Mouse (Mus musculus) layer of hippocampus, postnatal 14 days (tissue): ENCODE results near the gene Pnp. TPM values are rescaled to one million over a fixed set of nuclear protein-coding genes. Genes with fewer than 3 reads are reported as not detected.
"Not testable (repeated sequence)": the region's sequence is repeated elsewhere in the genome, so short reads cannot be mapped to it uniquely, and the experiment has no call there.

Experiments used
- DNase-seq, 2 experiments: peaks; one replicate each; pipeline ENCODE4 v3.0.0; 2021 to 2022; ENCODE audit warnings: low spot score in 2 of 2, mixed read lengths in 1 of 2
- total RNA-seq, 2 experiments: library from RNA; stranded (reverse); gene quantifications; 2 replicates each; pipeline ENCODE4 v1.2.3; 2021

Pnp gene
- total RNA-seq, 2 experiments from 2014 or later, result 11.8 to 14.8 TPM

- not testable (repeated sequence) for DNase-seq
Measured at GRCm38 (mm10) chr14:50973054-50973453, 42.2 kb downstream of the Pnp start.

- no peak for DNase-seq
Measured at GRCm38 (mm10) chr14:50973700-50974099, 42.8 kb downstream of the Pnp start.

- DNase-seq, result no peak
Measured at GRCm38 (mm10) chr14:50975001-50975400, 44.1 kb downstream of the Pnp start.

- no peak for DNase-seq
Measured at GRCm38 (mm10) chr14:50976674-50977073, 45.8 kb downstream of the Pnp start.

- DNase-seq, result not testable (repeated sequence)
Measured at GRCm38 (mm10) chr14:50978451-50978850, 47.6 kb downstream of the Pnp start.

- no peak for DNase-seq
Measured at GRCm38 (mm10) chr14:50979631-50980030, 48.7 kb downstream of the Pnp start.

GRCm38 (mm10) chr14:50981207-50981606 is 50.3 kb downstream of the Pnp start:
- no peak for DNase-seq

GRCm38 (mm10) chr14:50981837-50982236 is 51.0 kb downstream of the Pnp start:
- DNase-seq, result no peak

GRCm38 (mm10) chr14:50987668-50988067 is 56.8 kb downstream of the Pnp start:
- DNase-seq, result no peak

GRCm38 (mm10) chr14:50991037-50991436 is 60.2 kb downstream of the Pnp start:
- no peak for DNase-seq

GRCm38 (mm10) chr14:50997088-50997487 is 66.2 kb downstream of the Pnp start:
- DNase-seq, result no peak

- DNase-seq, result no peak
Measured at GRCm38 (mm10) chr14:50997999-50998666, 67.3 kb downstream of the Pnp start.

GRCm38 (mm10) chr14:51007152-51007801 is 76.4 kb downstream of the Pnp start, which contains the start of gene Rnase10:
Gene Rnase10 (plus strand): TSS chr14:51007751.
- no peak for DNase-seq

GRCm38 (mm10) chr14:51007914-51008713 is 77.2 kb downstream of the Pnp start:
- DNase-seq, result peak; percentile 34 to 59

GRCm38 (mm10) chr14:51008781-51009180 is 77.9 kb downstream of the Pnp start:
- no peak for DNase-seq

- no peak for DNase-seq
Measured at GRCm38 (mm10) chr14:51009572-51009971, 78.7 kb downstream of the Pnp start.

- DNase-seq, result not testable (repeated sequence)
Measured at GRCm38 (mm10) chr14:51014724-51015123, 83.8 kb downstream of the Pnp start.

Other genes with a start within 250 kb of the Pnp start
- gene Olfr747, start 237.9 kb upstream of the Pnp start, total RNA-seq, result not detected
- gene Olfr748, start 223.7 kb upstream of the Pnp start, total RNA-seq, result not detected
- gene Olfr749, start 186.0 kb upstream of the Pnp start, total RNA-seq, result not detected
- gene Ttc5, start 145.6 kb upstream of the Pnp start, total RNA-seq, result 10 to 100 TPM; 66.0 to 67.9 TPM
- 1 to 10 TPM in 1 of 2 experiments, under 1 TPM in 1; 0.28 to 1.9 TPM for gene Ccnb1ip1, start 123.3 kb upstream of the Pnp start, total RNA-seq
- gene Parp2, start 123.2 kb upstream of the Pnp start, total RNA-seq, result 10 to 100 TPM; 21.6 to 30.1 TPM
- 1 to 10 TPM; 2.7 to 6.1 TPM for gene Tep1, start 60.5 kb upstream of the Pnp start, total RNA-seq
- gene Klhl33, start 33.6 kb upstream of the Pnp start, total RNA-seq, result 1 to 10 TPM; 2.4 to 2.5 TPM
- 10 to 100 TPM; 30.9 to 42.8 TPM for gene Osgep, start 6.2 kb upstream of the Pnp start, total RNA-seq
- gene Apex1, start 6.1 kb upstream of the Pnp start, total RNA-seq, result 10 to 100 TPM; 66.3 to 71.3 TPM
- gene Pip4p1, start 226 bp upstream of the Pnp start, total RNA-seq, result 10 to 100 TPM; 77.4 to 86.4 TPM
- 10 to 100 TPM; 11.5 to 20.3 TPM for gene Gm49342, start 13.4 kb downstream of the Pnp start, total RNA-seq
- under 1 TPM; 0.52 to 0.92 TPM for gene Pnp2, start 24.9 kb downstream of the Pnp start, total RNA-seq
- gene Rnase10, start 76.7 kb downstream of the Pnp start, total RNA-seq, result under 1 TPM; 0.24 to 0.35 TPM
- gene Rnase9, start 110.8 kb downstream of the Pnp start, total RNA-seq, result not detected
- not detected for gene Rnase11, start 119.1 kb downstream of the Pnp start, total RNA-seq
- gene Rnase12, start 126.6 kb downstream of the Pnp start, total RNA-seq, result not detected
- gene Olfr750, start 143.4 kb downstream of the Pnp start, total RNA-seq, result not detected
- gene Rnase4, start 160.0 kb downstream of the Pnp start, total RNA-seq, result 10 to 100 TPM; 19.8 to 20.8 TPM
- gene Ang, start 160.1 kb downstream of the Pnp start, total RNA-seq, result 1 to 10 TPM; 4.7 to 5.6 TPM
- gene Eddm3b, start 183.3 kb downstream of the Pnp start, total RNA-seq, result not detected
- gene Rnase6, start 192.8 kb downstream of the Pnp start, total RNA-seq, result under 1 TPM in 1 of 2 experiments, not detected in 1; 0.74 TPM
- gene Rnase1, start 215.7 kb downstream of the Pnp start, total RNA-seq, result 1 to 10 TPM; 1.0 to 1.1 TPM
- gene Rnase2b, start 231.2 kb downstream of the Pnp start, total RNA-seq, result not detected